Mouse (Mus musculus) MEL (cell line): ENCODE data around the gene Tmie. TPM values are rescaled to one million over a fixed set of nuclear protein-coding genes. Genes with fewer than 3 reads are reported as not detected.

ENCODE experiments used
- DNase-seq: peaks from one replicate; pipeline ENCODE4 v3.0.0; 2011; ENCODE audit warnings: low read depth, low spot score
- H3K27ac ChIP-seq: 2 replicates; pipeline ENCODE4 v1.5.1; 2012; ENCODE audit warnings: low read depth, mild to moderate bottlenecking, control low read depth, low read length, moderate library complexity; ENCODE audit not compliant: control insufficient read depth
- H3K27me3 ChIP-seq, 2 experiments: fragments of 150-350 bp in 1 of 2; sonication (generic) in 1 of 2; 2 replicates each; pipeline ENCODE4 v1.6.1; 2012; ENCODE audit warnings: low read length in 2 of 2, mild to moderate bottlenecking in 2 of 2, improper control_type of control experiment in 1 of 2, moderate library complexity in 1 of 2; ENCODE audit not compliant: insufficient read depth in 2 of 2, control insufficient read depth in 1 of 2
- H3K36me3 ChIP-seq, 2 experiments: 2 replicates each; pipeline ENCODE4 v1.6.1; 2012 to 2014; ENCODE audit warnings: low read length in 2 of 2, improper control_type of control experiment in 1 of 2, inconsistent platforms in 1 of 2, mild to moderate bottlenecking in 1 of 2; ENCODE audit not compliant: insufficient read depth in 2 of 2, control insufficient read depth in 1 of 2
- H3K4me1 ChIP-seq, 2 experiments: fragments of 150-350 bp in 1 of 2; sonication (generic) in 1 of 2; 2 replicates each; pipeline ENCODE4 v1.6.1; 2012; ENCODE audit warnings: low read length in 2 of 2, improper control_type of control experiment in 1 of 2, mild to moderate bottlenecking in 1 of 2; ENCODE audit not compliant: insufficient read depth in 2 of 2, control insufficient read depth in 1 of 2
- H3K4me3 ChIP-seq, 2 experiments: fragments of 150-350 bp in 1 of 2; sonication (generic) in 1 of 2; 2 replicates each; pipeline ENCODE4 v1.5.1; 2012; ENCODE audit warnings: low read depth in 2 of 2, low read length in 2 of 2, mild to moderate bottlenecking in 2 of 2, moderate library complexity in 2 of 2, control low read depth in 1 of 2, improper control_type of control experiment in 1 of 2; ENCODE audit not compliant: control insufficient read depth in 1 of 2, insufficient read depth in 1 of 2
- H3K79me2 ChIP-seq: 2 replicates; pipeline ENCODE4 v1.6.1; 2012; ENCODE audit warnings: mild to moderate bottlenecking, low read length, moderate library complexity; ENCODE audit not compliant: control insufficient read depth, poor library complexity, insufficient read depth
- H3K9ac ChIP-seq: 2 replicates; pipeline ENCODE4 v1.6.1; 2012; ENCODE audit warnings: low read depth, mild to moderate bottlenecking, control low read depth, low read length, moderate library complexity; ENCODE audit not compliant: control insufficient read depth, poor library complexity, severe bottlenecking
- H3K9me3 ChIP-seq: fragments of 150-350 bp; sonication (generic); replicated peaks from 2 replicates; pipeline ENCODE4 v1.6.1; 2012; ENCODE audit warnings: mild to moderate bottlenecking, low read length, improper control_type of control experiment, moderate library complexity; ENCODE audit not compliant: insufficient read depth
- BHLHE40 ChIP-seq: IDR thresholded peaks from 2 replicates; pipeline ENCODE4 v1.6.1; 2012; ENCODE audit warnings: low read depth, mild to moderate bottlenecking, inconsistent platforms, low read length, improper control_type of control experiment, borderline replicate concordance
- CHD1 ChIP-seq: IDR thresholded peaks from 2 replicates; pipeline ENCODE4 v1.6.1; 2012; ENCODE audit warnings: low read depth, mild to moderate bottlenecking, inconsistent platforms, low read length, improper control_type of control experiment
- CHD2 ChIP-seq: IDR thresholded peaks from 2 replicates; pipeline ENCODE4 v1.6.1; 2011; ENCODE audit warnings: low read length, improper control_type of control experiment
- CTCF ChIP-seq, 3 experiments: IDR thresholded peaks in 2 of 3; conservative IDR thresholded peaks in 1 of 3; 2 replicates each; pipeline ENCODE4 v1.5.1; 2011 to 2012; ENCODE audit warnings: low read length in 3 of 3, low read depth in 2 of 3, mild to moderate bottlenecking in 2 of 3, improper control_type of control experiment in 1 of 3, inconsistent platforms in 1 of 3, mixed read lengths in 1 of 3, moderate library complexity in 1 of 3; ENCODE audit not compliant: control insufficient read depth in 1 of 3, insufficient read depth in 1 of 3, poor library complexity in 1 of 3, severe bottlenecking in 1 of 3
- E2F4 ChIP-seq: IDR thresholded peaks from 2 replicates; pipeline ENCODE4 v1.6.1; 2011; ENCODE audit warnings: low read depth, low read length, improper control_type of control experiment, borderline replicate concordance
- ELF1 ChIP-seq: IDR thresholded peaks from 2 replicates; pipeline ENCODE4 v1.6.1; 2014; ENCODE audit warnings: low read depth, mild to moderate bottlenecking, inconsistent platforms, low read length, improper control_type of control experiment, moderate library complexity
- EP300 ChIP-seq, 2 experiments: IDR thresholded peaks; 2 replicates each; pipeline ENCODE4 v1.6.1; 2011; ENCODE audit warnings: improper control_type of control experiment in 2 of 2, low read length in 2 of 2, low read depth in 1 of 2, mild to moderate bottlenecking in 1 of 2
- ETS1 ChIP-seq: IDR thresholded peaks from 2 replicates; pipeline ENCODE4 v1.6.1; 2012; ENCODE audit warnings: low read depth, mild to moderate bottlenecking, inconsistent platforms, low read length, improper control_type of control experiment, moderate library complexity
- GATA1 ChIP-seq: IDR thresholded peaks from 2 replicates; pipeline ENCODE4 v1.6.1; 2011; ENCODE audit warnings: low read depth, low read length, improper control_type of control experiment
- HCFC1 ChIP-seq: IDR thresholded peaks from 2 replicates; pipeline ENCODE4 v1.6.1; 2012; ENCODE audit warnings: low read depth, mild to moderate bottlenecking, inconsistent platforms, low read length, improper control_type of control experiment, moderate library complexity
- JUND ChIP-seq: IDR thresholded peaks from 2 replicates; pipeline ENCODE4 v1.6.1; 2011; ENCODE audit warnings: low read depth, mild to moderate bottlenecking, improper control_type of control experiment, low read length
- KAT2A ChIP-seq: conservative IDR thresholded peaks from 2 replicates; pipeline ENCODE4 v1.6.1; 2012; ENCODE audit warnings: low read depth, low read length, improper control_type of control experiment, inconsistent platforms
- MAX ChIP-seq: IDR thresholded peaks from 2 replicates; pipeline ENCODE4 v1.6.1; 2011; ENCODE audit warnings: low read length, improper control_type of control experiment
- MAZ ChIP-seq: IDR thresholded peaks from 2 replicates; pipeline ENCODE4 v1.6.1; 2012; ENCODE audit warnings: low read depth, mild to moderate bottlenecking, inconsistent platforms, low read length, improper control_type of control experiment
- MEF2A ChIP-seq: IDR thresholded peaks from 2 replicates; pipeline ENCODE4 v1.6.1; 2014; ENCODE audit warnings: low read depth, mild to moderate bottlenecking, inconsistent platforms, low read length, improper control_type of control experiment; ENCODE audit not compliant: poor library complexity, insufficient replicate concordance, severe bottlenecking; ENCODE audit errors: extremely low read depth
- NELFE ChIP-seq: IDR thresholded peaks from 2 replicates; pipeline ENCODE4 v1.6.1; 2011; ENCODE audit warnings: low read depth, low read length, improper control_type of control experiment
- NRF1 ChIP-seq: IDR thresholded peaks from 2 replicates; pipeline ENCODE4 v1.6.1; 2014; ENCODE audit warnings: low read depth, mild to moderate bottlenecking, inconsistent platforms, low read length, improper control_type of control experiment, moderate library complexity; ENCODE audit not compliant: poor library complexity, insufficient read depth, severe bottlenecking
- POLR2A ChIP-seq, 2 experiments: IDR thresholded peaks; 2 replicates each; pipeline ENCODE4 v1.6.1; 2011 to 2012; ENCODE audit warnings: low read length in 2 of 2, mild to moderate bottlenecking in 2 of 2, control low read depth in 1 of 2, improper control_type of control experiment in 1 of 2, low read depth in 1 of 2, moderate library complexity in 1 of 2; ENCODE audit not compliant: control insufficient read depth in 1 of 2, insufficient read depth in 1 of 2, poor library complexity in 1 of 2
- POLR2AphosphoS5 ChIP-seq: IDR thresholded peaks from 2 replicates; pipeline ENCODE4 v1.6.1; 2012; ENCODE audit warnings: low read depth, borderline replicate concordance, mild to moderate bottlenecking, inconsistent platforms, low read length, moderate library complexity, mixed read lengths
- RCOR1 ChIP-seq: IDR thresholded peaks from 2 replicates; pipeline ENCODE4 v1.6.1; 2012; ENCODE audit warnings: low read depth, mild to moderate bottlenecking, inconsistent platforms, low read length, improper control_type of control experiment
- TAL1 ChIP-seq: IDR thresholded peaks from 2 replicates; pipeline ENCODE4 v1.6.1; 2012; ENCODE audit warnings: mild to moderate bottlenecking, inconsistent platforms, low read length, moderate library complexity, mixed read lengths
- TBP ChIP-seq: IDR thresholded peaks from 2 replicates; pipeline ENCODE4 v1.8.0; 2011; ENCODE audit warnings: low read depth, low read length, improper control_type of control experiment
- USF1 ChIP-seq: IDR thresholded peaks from 2 replicates; pipeline ENCODE4 v1.6.1; 2014; ENCODE audit warnings: low read depth, mild to moderate bottlenecking, inconsistent platforms, low read length, improper control_type of control experiment, moderate library complexity
- polyA plus RNA-seq, 2 experiments: library from polyadenylated mRNA; stranded (reverse) in 1 of 2; unstranded in 1 of 2; fragments of >175 nt in 1 of 2; fragments of >200 nt in 1 of 2; gene quantifications; 2 replicates each; pipeline versions ENCODE4 v1.2.1 to v1.2.4; 2012; ENCODE audit warnings: low replicate concordance in 2 of 2, low read depth in 1 of 2; ENCODE audit not compliant: insufficient read length in 2 of 2, insufficient read depth in 1 of 2, missing spikeins in 1 of 2
- total RNA-seq: library from RNA; depleted of rRNA; stranded (reverse); fragments of 300-350 nt; gene quantifications from 2 replicates; pipeline ENCODE4 v1.2.3, GENCODE M21; 2012

Gene Tmie
- total and polyA plus RNA-seq, 3 experiments: not detected

DNA sequence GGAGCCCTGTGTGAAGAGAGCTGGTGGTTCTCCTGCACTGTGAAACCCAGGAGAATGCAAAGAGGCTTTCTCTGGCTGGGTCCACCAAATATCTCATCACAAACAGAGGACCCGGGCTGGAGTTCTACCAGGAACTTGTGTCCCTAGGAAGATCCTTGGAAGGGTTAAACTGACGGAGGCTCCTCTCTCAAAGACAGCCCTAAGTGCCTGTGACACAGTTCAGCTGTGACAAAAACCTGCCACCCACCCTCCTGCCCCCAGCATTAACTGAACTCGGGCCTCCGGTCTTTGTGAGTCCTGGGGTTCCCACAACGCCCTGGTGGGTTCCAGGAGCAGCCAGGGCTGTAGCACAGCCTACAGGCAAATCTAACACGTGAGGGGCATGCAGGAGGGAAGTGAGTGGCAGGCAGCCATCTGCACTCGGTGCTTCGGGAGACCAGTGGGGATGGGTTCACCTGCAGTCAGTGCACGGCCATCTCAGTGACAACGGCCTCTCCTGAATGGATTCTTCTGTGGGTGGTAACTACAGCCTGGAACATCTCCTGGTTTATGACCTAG lies 19.6 kb upstream of the Tmie start:
- Histone ChIP-seq H3K9me3 (no peaks in the 10 kb centered on the region), H3K9ac (no peak overlapping the region), H3K27me3 (no peaks in the 10 kb centered on the region), H3K27ac (no peak overlapping the region), H3K4me1 (no peaks in the 10 kb centered on the region), H3K79me2 (no peaks in the 10 kb centered on the region), H3K4me3 (no peak overlapping the region), H3K36me3 (no peaks in the 10 kb centered on the region)
- no peak for DNase-seq
- TF ChIP-seq HCFC1 (no peak), E2F4 (no peak), CHD1 (no peak), MAX (no peak), MAZ (no peak), USF1 (no peak), GATA1 (no peak), NRF1 (no peak), MEF2A (no peak)

DNA sequence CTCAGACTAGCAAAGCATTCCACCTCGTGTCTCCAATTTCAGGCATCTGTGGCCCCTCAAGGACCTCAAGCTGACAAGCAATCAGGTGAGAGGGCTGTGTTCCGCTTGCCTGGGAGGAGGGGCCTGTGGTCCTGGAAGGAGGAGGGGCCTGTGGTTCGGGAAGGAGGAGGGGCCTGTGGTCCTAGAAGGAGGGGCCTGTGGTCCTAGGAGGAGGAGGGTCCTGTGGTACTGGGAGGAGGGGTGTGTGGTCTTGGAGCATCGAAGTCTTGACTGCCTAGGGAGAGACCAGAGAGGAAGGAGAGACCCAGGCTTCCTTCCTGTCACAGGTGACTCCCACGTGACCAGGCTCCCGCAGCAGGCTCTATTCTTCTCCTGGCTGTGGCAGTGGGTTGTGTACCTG lies 16.7 kb upstream of the Tmie start:
- no peaks in the 10 kb centered on the region for H3K79me2 ChIP-seq
- H3K9ac ChIP-seq: no peak overlapping the region
- H3K9me3 ChIP-seq: no peaks in the 10 kb centered on the region
- H3K4me1 ChIP-seq: no peaks in the 10 kb centered on the region
- no peaks in the 10 kb centered on the region for H3K27me3 ChIP-seq
- no peaks in the 10 kb centered on the region for H3K36me3 ChIP-seq
- DNase-seq: no peak
- H3K4me3 ChIP-seq: no peak overlapping the region
- TF ChIP-seq RCOR1: no peak
- no peak for TF ChIP-seq CHD2
- no peak overlapping the region for H3K27ac ChIP-seq

DNA sequence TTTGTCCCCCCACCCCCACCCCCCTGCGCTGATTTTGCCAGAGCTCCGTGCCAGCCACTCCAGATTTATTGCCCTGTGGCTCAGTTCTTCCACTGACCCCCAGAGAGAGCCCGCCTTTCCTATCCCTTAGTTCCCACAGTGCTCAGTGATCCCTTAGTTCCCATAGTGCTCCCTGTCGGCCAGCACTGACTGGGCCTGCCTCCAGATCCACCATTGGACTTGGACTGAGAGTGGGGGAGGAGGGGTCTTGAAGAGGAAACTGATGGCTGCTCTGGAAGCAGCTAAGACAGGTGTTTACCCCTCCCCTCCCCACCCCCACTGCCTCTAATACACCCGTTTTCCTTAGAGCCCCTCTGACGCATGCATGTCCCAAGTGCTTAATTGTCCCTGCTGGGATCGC lies 16.1 kb upstream of the Tmie start:
- TF ChIP-seq E2F4 (no peak), CHD2 (no peak), NELFE (no peak), BHLHE40 (no peak), EP300 (IDR thresholded peaks at IDR 0.05; ENCODE audit: low read depth in 1 of 2, low read length in 2 of 2) (no peak), TAL1 (no peak), CTCF (IDR thresholded peaks at IDR 0.05 in 2 of 3, conservative IDR thresholded peaks at IDR 0.05 in 1 of 3; ENCODE audit: control insufficient read depth in 1 of 3, insufficient read depth in 1 of 3, low read depth in 2 of 3, low read length in 3 of 3, poor library complexity in 1 of 3, severe bottlenecking in 1 of 3) (no peak), ETS1 (no peak), USF1 (no peak), POLR2AphosphoS5 (no peak), MAX (no peak), POLR2A (IDR thresholded peaks at IDR 0.05; ENCODE audit: control insufficient read depth in 1 of 2, insufficient read depth in 1 of 2, low read depth in 1 of 2, low read length in 2 of 2, poor library complexity in 1 of 2) (no peak), MAZ (no peak), GATA1 (no peak), ELF1 (no peak), TBP (no peak), KAT2A (no peak), JUND (no peak)
- H3K9me3 ChIP-seq: no peaks in the 10 kb centered on the region
- no peaks in the 10 kb centered on the region for H3K27me3 ChIP-seq
- no peaks in the 10 kb centered on the region for H3K79me2 ChIP-seq
- no peaks in the 10 kb centered on the region for H3K36me3 ChIP-seq
- H3K9ac ChIP-seq: no peak overlapping the region
- no peak for DNase-seq
- no peak overlapping the region for H3K27ac ChIP-seq
- no peak overlapping the region for H3K4me3 ChIP-seq
- H3K4me1 ChIP-seq: no peaks in the 10 kb centered on the region
